20 mouse cellular contexts compared by ENCODE assay signal in the genomic region with DNA sequence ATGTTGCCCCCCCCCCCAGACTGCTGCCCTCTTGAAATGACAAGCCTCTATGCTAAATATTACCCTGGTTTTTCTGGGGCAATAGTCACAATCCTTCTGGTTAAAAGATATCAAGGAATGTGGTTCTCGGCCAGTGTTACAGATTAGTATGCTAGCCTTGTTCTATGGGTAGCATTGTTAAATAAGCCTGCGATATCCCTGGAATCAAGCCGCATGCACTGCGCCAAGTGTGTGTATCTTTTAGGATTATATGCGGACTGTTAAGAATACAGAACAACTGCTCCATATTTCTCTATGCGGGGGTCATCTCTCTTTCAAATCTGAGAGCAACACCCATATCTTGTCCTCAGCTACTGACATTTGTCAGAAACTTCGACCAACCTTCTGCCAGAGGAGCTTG.
DNase-seq lines count a peak whose midpoint lies in the region; ATAC-seq and TF ChIP-seq lines count a peak whose summit lies in the region.
"Had no signal": no experiment of that assay in that cellular context is flagged by ENCODE, and none has a peak within 500 bp of the region (broad histone marks: within the 10 kb centered on the region; RNA-seq: fewer than 3 reads in every experiment).

No protein-coding gene starts in this region.

- H3K27ac ChIP-seq in intestine, embryonic 14.5 days (ENCODE audit: low read depth), result peak overlapping the region; percentile 51; the same call in 1 of the 2 replicates
- H3K27ac ChIP-seq in intestine, postnatal 0 days (ENCODE audit: low read depth, low read length), result no peak overlapping the region
- H3K27ac ChIP-seq in forebrain, embryonic 14.5 days (ENCODE audit: low read depth, low read length), result no peak overlapping the region
- H3K27ac ChIP-seq in hindbrain, embryonic 15.5 days (replicated peaks), result no peak overlapping the region
- no peak overlapping the region for H3K27ac ChIP-seq in midbrain, postnatal 0 days (ENCODE audit: low read depth, low read length)
- H3K27ac ChIP-seq: embryonic facial prominence, embryonic 12.5 days; heart, embryonic 15.5 days; liver, embryonic 14.5 days; stomach, embryonic 15.5 days had no signal

- 0 out of 2 replicates have a peak, but pooled peaks have one; percentile 32 for ATAC-seq in intestine, embryonic 14.5 days (replicated peaks; ENCODE audit: low FRiP score, low TSS enrichment, low read depth)
- ATAC-seq in intestine, postnatal 0 days, result no peak
- peak; percentile 57; the same call in 1 of the 2 replicates for ATAC-seq in forebrain, embryonic 14.5 days
- no peak for ATAC-seq in hindbrain, embryonic 15.5 days (ENCODE audit: low FRiP score, low read depth)
- ATAC-seq in midbrain, postnatal 0 days (ENCODE audit: low FRiP score), result no peak
- ATAC-seq: lung, postnatal 0 days had no signal

- no peak overlapping the region for H3K4me2 ChIP-seq in intestine, embryonic 14.5 days (ENCODE audit: low read length)
- H3K4me2 ChIP-seq in intestine, postnatal 0 days (replicated peaks; ENCODE audit: low read depth), result no peak overlapping the region
- H3K4me2 ChIP-seq in forebrain, embryonic 14.5 days (ENCODE audit: low read length), result peak overlapping the region; percentile 28; the same call in 1 of the 2 replicates
- peak overlapping the region; percentile 23; the same call in 1 of the 2 replicates for H3K4me2 ChIP-seq in hindbrain, embryonic 15.5 days
- peak overlapping the region; percentile 12; the same call in 1 of the 2 replicates for H3K4me2 ChIP-seq in midbrain, postnatal 0 days (ENCODE audit: low read depth, low read length, poor library complexity, severe bottlenecking)
- H3K4me2 ChIP-seq: embryonic facial prominence, embryonic 12.5 days; heart, embryonic 15.5 days; stomach, embryonic 15.5 days had no signal

- H3K4me3 ChIP-seq in intestine, embryonic 14.5 days (ENCODE audit: low read depth, low read length), result no peak overlapping the region
- H3K4me3 ChIP-seq in intestine, postnatal 0 days (ENCODE audit: low read depth, low read length), result no peak overlapping the region
- H3K4me3 ChIP-seq in forebrain, embryonic 14.5 days (ENCODE audit: low read depth, low read length), result no peak overlapping the region
- H3K4me3 ChIP-seq in hindbrain, embryonic 15.5 days, result no peak overlapping the region
- no peak overlapping the region for H3K4me3 ChIP-seq in midbrain, postnatal 0 days (ENCODE audit: low read depth, low read length)
- H3K4me3 ChIP-seq: embryonic facial prominence, embryonic 12.5 days; heart, embryonic 15.5 days; stomach, embryonic 15.5 days had no signal

- WGBS in intestine, embryonic 14.5 days, result 39% methylated on average over 7 of the region's 7 CpGs
- 53% methylated on average over 7 of the region's 7 CpGs for WGBS in intestine, postnatal 0 days
- 25% methylated on average over 7 of the region's 7 CpGs for WGBS in forebrain, embryonic 14.5 days
- WGBS in hindbrain, embryonic 15.5 days, result 31% methylated on average over 7 of the region's 7 CpGs
- WGBS in midbrain, postnatal 0 days, result 24% methylated on average over 7 of the region's 7 CpGs

- H3K27me3 ChIP-seq in intestine, embryonic 14.5 days (replicated peaks; ENCODE audit: control insufficient read depth, insufficient read depth, low read length), result no peaks in the 10 kb centered on the region
- H3K27me3 ChIP-seq in intestine, postnatal 0 days (replicated peaks; ENCODE audit: control insufficient read depth, insufficient read depth, low read length), result no peaks in the 10 kb centered on the region
- 0 out of 2 replicates have a peak, but pooled peaks cover 5% of the 10 kb centered on the region for H3K27me3 ChIP-seq in forebrain, embryonic 14.5 days (replicated peaks; ENCODE audit: control insufficient read depth, insufficient read depth, low read length)
- H3K27me3 ChIP-seq in hindbrain, embryonic 15.5 days, result no peaks in the 10 kb centered on the region
- H3K27me3 ChIP-seq in midbrain, postnatal 0 days (ENCODE audit: insufficient read depth, low read length), result no peaks in the 10 kb centered on the region
- H3K27me3 ChIP-seq: heart, embryonic 15.5 days; stomach, embryonic 15.5 days had no signal

- DNase-seq in intestine, embryonic 14.5 days (ENCODE audit: low spot score), result no peak
- peak; percentile 62 for DNase-seq in forebrain, embryonic 14.5 days (ENCODE audit: low spot score)
- DNase-seq in midbrain, postnatal 0 days (ENCODE audit: low spot score), result no peak
- DNase-seq in cerebellum, postnatal 4 days (ENCODE audit: low spot score in 2 of 2), result no peak
- no peak for DNase-seq in cerebellum, adult 11 months
- no peak for DNase-seq in heart, adult 11 months
- DNase-seq: B cell, adult 2 months; cerebellum, adult 9-10 months; gastrocnemius, postnatal 25 days; kidney, adult 2 months; kidney, postnatal 14 days; thymus, adult 18-20 months; thymus, postnatal 4 days had no signal

- peaks cover 14% of the 10 kb centered on the region; the same call in 1 of the 2 replicates for H3K4me1 ChIP-seq in intestine, embryonic 14.5 days (replicated peaks; ENCODE audit: control insufficient read depth, insufficient read depth, low read length)
- no peaks in the 10 kb centered on the region for H3K4me1 ChIP-seq in intestine, postnatal 0 days (replicated peaks; ENCODE audit: control insufficient read depth, insufficient read depth, low read length)
- H3K4me1 ChIP-seq in forebrain, embryonic 14.5 days (ENCODE audit: control insufficient read depth, insufficient read depth, low read length), result peaks cover 9% of the 10 kb centered on the region
- H3K4me1 ChIP-seq in hindbrain, embryonic 15.5 days (replicated peaks), result peaks cover 15% of the 10 kb centered on the region
- no peaks in the 10 kb centered on the region for H3K4me1 ChIP-seq in midbrain, postnatal 0 days (ENCODE audit: insufficient read depth, low read length)
- H3K4me1 ChIP-seq: heart, embryonic 15.5 days had no signal

- H3K9ac ChIP-seq in intestine, embryonic 14.5 days (ENCODE audit: low read length), result no peak overlapping the region
- H3K9ac ChIP-seq in intestine, postnatal 0 days (ENCODE audit: low read depth, low read length), result no peak overlapping the region
- H3K9ac ChIP-seq in forebrain, embryonic 14.5 days (ENCODE audit: low read length), result no peak overlapping the region
- no peak overlapping the region for H3K9ac ChIP-seq in hindbrain, embryonic 15.5 days
- H3K9ac ChIP-seq in midbrain, postnatal 0 days (replicated peaks; ENCODE audit: low read length, poor library complexity, severe bottlenecking), result no peak overlapping the region
- H3K9ac ChIP-seq: embryonic facial prominence, embryonic 12.5 days; heart, embryonic 15.5 days; liver, embryonic 14.5 days; stomach, embryonic 15.5 days had no signal

- no peaks in the 10 kb centered on the region for H3K36me3 ChIP-seq in intestine, embryonic 14.5 days (ENCODE audit: control insufficient read depth, insufficient read depth, low read length)
- no peaks in the 10 kb centered on the region for H3K36me3 ChIP-seq in intestine, postnatal 0 days (ENCODE audit: control insufficient read depth, insufficient read depth)
- no peaks in the 10 kb centered on the region for H3K36me3 ChIP-seq in forebrain, embryonic 14.5 days (ENCODE audit: control insufficient read depth, insufficient read depth, low read length)
- H3K36me3 ChIP-seq in hindbrain, embryonic 15.5 days, result no peaks in the 10 kb centered on the region
- no peaks in the 10 kb centered on the region for H3K36me3 ChIP-seq in midbrain, postnatal 0 days (ENCODE audit: insufficient read depth, low read length)
- H3K36me3 ChIP-seq: embryonic facial prominence, embryonic 12.5 days; heart, embryonic 15.5 days; stomach, embryonic 15.5 days had no signal

- no peaks in the 10 kb centered on the region for H3K9me3 ChIP-seq in intestine, embryonic 14.5 days (ENCODE audit: control insufficient read depth, low read length)
- no peaks in the 10 kb centered on the region for H3K9me3 ChIP-seq in intestine, postnatal 0 days (ENCODE audit: control insufficient read depth)
- no peaks in the 10 kb centered on the region for H3K9me3 ChIP-seq in forebrain, embryonic 14.5 days (replicated peaks; ENCODE audit: control insufficient read depth, low read length)
- no peaks in the 10 kb centered on the region for H3K9me3 ChIP-seq in hindbrain, embryonic 15.5 days
- H3K9me3 ChIP-seq in midbrain, postnatal 0 days (ENCODE audit: low read length), result no peaks in the 10 kb centered on the region
- H3K9me3 ChIP-seq: embryonic facial prominence, embryonic 12.5 days; heart, embryonic 15.5 days; stomach, embryonic 15.5 days had no signal

- TF ChIP-seq CTCF in intestine, postnatal 0 days (IDR thresholded peaks at IDR 0.05; ENCODE audit: low read depth), result no peak
- no peak for TF ChIP-seq CTCF in midbrain, postnatal 0 days (IDR thresholded peaks at IDR 0.05)

Comparison
In these comparisons a context has a peak if more than half of its experiments do, and no peak if none do; other contexts are left out.
1. ATAC-seq: peak in intestine, embryonic 14.5 days (single experiment) and forebrain, embryonic 14.5 days (single experiment); none in intestine, postnatal 0 days (single experiment), hindbrain, embryonic 15.5 days (single experiment) and midbrain, postnatal 0 days (single experiment).
2. H3K4me2 ChIP-seq: peak in forebrain, embryonic 14.5 days (single experiment), hindbrain, embryonic 15.5 days (single experiment) and midbrain, postnatal 0 days (single experiment); none in intestine, embryonic 14.5 days (single experiment) and intestine, postnatal 0 days (single experiment).